Mouse (Mus musculus) adrenal gland, adult 18-20 months (tissue): ENCODE results near the gene Hagh. TPM values are rescaled to one million over a fixed set of nuclear protein-coding genes. Genes with fewer than 3 reads are reported as not detected.

ENCODE experiments used
- DNase-seq, 2 experiments: peaks; one replicate each; pipeline ENCODE4 v3.0.0; 2021 to 2022; ENCODE audit warnings: low spot score in 2 of 2
- total RNA-seq, 2 experiments: library from RNA; stranded (reverse); gene quantifications; 1 replicate in 1 of 2; 2 replicates in 1 of 2; pipeline ENCODE4 v1.2.3; 2021

The Hagh gene
- total RNA-seq, 2 experiments from 2014 or later, result 88.4 to 99.0 TPM

- no peak for DNase-seq
These were observed 45.6 kb downstream of the Hagh start for GRCm38 (mm10) chr17:24885356-24886133.

DNA sequence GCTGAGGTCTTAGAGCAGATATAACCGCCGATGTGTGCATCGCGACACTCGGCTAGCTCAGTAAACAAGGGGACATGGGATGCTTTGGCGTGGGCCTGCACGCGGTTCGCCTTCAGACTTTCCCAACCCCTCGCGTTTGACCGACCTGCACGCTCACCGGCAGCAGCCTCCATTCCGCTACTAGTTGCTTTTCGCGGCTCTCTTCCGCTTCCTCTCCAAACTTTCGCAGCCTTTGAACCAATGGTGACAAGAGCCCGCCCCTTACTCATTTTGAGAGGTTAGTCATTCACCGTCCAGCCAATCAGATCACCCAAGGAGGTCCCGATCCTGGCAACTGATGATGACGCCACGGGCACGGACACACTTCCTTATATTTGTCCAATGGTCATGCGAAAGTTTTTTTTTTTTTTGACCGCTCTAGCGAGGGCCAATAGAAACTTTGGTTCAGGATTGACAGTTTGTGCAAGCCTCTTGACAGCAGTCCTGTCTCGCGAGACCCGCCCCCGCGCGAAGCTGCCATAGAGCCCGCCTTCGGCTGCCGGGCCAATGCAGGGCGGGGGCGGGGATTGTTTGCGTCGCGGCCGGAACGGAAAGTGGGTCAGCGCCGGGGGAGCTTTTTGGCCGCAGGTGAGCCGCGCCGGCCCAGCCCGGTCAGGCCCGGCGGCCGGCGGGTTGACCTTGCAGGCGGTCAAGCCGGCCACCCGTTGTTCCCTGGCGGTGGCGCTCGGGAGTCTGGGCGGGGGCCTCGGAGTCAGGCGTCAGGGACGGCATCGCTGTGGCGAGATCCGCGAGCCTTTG, 46.4 kb downstream of the Hagh start, which contains the start of the genes Nubp2 and Spsb3:
Nubp2 (minus strand) TSS at position 216 of the 798 bp plus-strand sequence.
Spsb3 (plus strand) TSS at position 510 of the 798 bp plus-strand sequence.
- peak; percentile 94 for DNase-seq

DNA sequence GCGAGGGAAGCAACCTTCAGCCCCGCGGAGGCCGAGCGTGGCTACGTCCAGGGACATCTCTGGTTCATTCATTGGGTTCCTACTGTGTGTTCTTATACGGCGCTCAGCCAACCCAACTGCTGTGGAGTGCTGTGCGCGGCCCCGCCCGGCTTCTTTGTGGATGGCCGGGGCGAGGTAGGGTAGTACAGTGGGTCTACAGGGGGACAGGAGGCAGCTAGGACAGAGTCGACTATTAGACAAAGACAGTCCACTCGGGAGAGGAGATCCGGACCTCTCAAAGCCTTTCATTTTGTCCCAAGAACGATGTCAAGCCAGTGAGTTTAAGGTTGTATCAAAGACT, 47.0 kb downstream of the Hagh start:
- no peak for DNase-seq

GRCm38 (mm10) chr17:24887291-24888080, 47.5 kb downstream of the Hagh start:
- DNase-seq, result peak in 1 of 2 experiments; percentile 25

- DNase-seq, result peak in 1 of 2 experiments; percentile 20
These were observed 48.9 kb downstream of the Hagh start for GRCm38 (mm10) chr17:24888862-24889261.

- DNase-seq, result peak in 1 of 2 experiments; percentile 26
These were observed 50.5 kb downstream of the Hagh start for GRCm38 (mm10) chr17:24890151-24891092.

GRCm38 (mm10) chr17:24891321-24891720, 51.4 kb downstream of the Hagh start:
- DNase-seq, result peak in 1 of 2 experiments; percentile 19

DNA sequence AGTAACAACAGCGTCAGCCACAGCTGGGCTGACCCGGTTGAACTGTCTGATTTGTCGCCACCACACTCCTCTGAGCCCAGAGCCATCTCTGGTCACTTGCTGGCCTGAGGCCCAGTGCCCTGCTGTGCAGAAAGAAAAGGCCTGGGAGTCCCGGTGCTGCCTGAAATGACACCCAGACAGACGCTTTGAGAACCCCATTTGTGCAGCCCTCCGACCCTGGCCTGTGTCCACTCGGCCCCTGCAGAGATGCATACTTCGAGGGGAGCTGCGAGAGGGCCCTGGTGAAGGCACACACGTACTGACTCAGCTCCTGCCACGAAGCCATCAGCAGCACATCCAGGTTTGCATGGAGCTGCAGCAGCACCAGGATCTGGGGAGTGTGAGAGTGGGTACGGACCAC, 52.8 kb downstream of the Hagh start:
- peak in 1 of 2 experiments; percentile 20 for DNase-seq

DNA sequence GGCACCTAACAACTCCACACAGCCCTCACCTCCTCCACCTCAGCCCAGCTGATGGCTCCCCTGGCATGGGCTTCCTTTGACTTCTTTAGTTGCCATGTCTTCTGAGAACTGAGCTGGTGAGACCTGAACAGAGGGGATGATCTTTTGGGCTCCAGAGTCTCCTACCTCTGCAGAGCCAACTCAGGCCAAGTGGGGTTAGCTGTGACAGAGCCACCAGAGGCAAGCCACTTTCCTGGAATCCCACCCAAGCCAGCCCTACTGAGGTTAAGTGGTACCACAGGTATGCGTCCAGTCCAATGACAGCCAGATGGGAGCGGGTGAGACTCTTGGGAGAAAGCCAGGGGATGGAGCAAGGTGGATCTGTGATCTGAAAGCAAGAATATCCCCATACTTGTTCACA, 53.3 kb downstream of the Hagh start:
- no peak for DNase-seq

DNA sequence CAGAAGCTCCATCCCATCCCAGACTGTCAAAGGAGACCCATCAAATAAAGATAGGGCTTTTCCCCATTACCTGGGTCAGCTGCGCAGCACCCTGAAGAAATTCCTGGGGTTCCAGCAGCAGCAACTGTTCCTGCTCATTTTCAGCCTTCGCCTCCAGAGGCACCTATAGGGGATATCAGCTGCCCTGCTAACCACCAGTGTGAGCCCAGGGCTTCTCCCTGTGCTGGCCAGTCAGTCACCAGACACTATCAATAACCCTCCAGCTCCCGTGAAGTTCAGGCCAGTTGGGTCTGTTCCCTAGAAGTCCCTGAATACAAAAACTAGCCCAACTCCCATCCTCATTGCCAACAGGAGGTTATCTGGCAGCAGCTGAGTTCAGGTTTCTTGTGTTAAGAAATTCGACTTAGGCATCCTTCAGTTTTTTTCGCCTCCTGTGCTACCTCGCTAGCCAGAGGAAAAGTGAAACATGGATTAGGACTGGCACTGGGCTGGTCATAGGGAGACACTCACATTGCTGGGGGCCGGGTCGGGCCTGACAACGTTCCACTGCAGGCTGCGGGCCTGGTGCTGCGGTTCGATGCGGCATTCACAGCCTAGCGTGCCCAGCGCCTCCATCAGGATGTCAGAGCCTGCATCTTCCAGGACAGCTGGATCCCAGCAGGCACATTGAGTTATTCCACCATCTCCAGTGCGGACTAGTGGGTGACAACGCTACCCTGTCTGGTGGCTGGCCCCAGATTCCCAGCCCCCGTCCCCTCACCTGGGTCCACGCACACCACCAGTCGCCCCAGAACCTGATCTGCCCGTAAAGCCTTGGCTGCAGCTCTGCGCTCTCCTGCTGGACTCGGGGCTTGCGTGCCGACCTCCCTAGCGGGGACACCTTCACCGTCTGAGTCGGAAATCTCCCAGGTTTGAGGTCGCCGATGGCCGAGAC, 54.4 kb downstream of the Hagh start:
- no peak for DNase-seq

DNA sequence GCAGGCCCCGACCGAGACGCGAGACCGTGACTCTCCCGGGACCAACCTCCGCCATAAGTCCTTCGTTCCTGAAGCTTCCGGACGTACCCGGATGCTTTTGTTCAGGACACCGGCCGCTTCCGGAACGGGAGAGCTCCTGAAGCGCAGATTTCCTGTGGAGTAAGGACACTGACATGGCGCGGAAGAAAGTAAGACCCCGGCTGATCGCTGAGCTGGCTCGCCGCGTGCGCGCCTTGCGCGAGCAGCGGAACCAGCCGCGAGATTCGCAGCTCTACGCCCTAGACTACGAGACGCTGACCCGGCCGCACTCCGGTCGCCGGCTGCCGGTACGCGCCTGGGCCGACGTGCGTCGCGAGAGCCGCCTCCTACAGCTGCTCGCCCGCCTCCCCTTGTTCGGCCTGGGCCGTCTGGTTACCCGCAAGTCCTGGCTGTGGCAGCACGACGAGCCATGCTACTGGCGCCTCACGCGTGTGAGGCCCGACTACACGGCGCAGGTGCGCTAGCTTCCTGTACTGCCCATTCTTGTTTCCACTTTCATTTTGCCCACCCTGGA, 55.1 kb downstream of the Hagh start, which contains the start of the genes Eme2 and Mrps34:
Eme2 (minus strand) TSS at position 93 of the 553 bp plus-strand sequence.
Mrps34 (plus strand) TSS at position 122 of the 553 bp plus-strand sequence.
- peak; percentile 73 to 75 for DNase-seq

DNA sequence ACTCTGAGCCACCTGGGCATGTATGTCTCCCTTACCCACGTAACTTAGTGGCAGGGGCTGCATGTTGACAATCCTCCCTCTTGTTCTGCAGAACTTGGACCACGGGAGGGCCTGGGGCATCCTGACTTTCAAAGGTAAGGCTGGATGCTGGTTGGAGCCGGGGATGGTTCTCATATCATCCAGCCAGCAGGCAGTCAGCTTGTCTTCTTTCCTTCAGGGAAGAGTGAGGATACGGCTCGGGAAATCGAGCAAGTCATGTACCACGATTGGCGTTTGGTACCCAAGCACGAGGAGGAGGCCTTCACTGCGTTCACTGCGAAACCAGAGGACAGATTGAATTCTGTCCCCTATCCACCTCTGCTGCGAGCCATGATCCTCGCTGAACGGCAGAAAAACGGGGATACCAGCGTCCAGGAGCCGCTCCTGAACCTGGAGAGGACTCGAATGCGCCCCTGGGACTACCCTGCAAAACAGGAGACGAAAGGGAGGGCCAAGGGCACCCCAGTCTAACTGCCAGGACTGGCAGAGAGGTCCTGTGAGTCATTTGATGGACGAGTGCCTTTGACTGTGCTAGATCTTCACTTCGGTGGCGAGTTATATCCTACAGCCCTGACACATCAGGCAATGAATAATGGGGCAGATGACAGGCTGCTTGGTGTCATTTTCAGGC, 55.8 kb downstream of the Hagh start:
- DNase-seq, result peak in 1 of 2 experiments; percentile 43

- peak; percentile 71 to 73 for DNase-seq
These were observed 56.5 kb downstream of the Hagh start, which contains the start of gene Nme3 for GRCm38 (mm10) chr17:24896241-24896992. Gene Nme3, plus strand, starts transcription at chr17:24896500.

GRCm38 (mm10) chr17:24896993-24897269, 57.0 kb downstream of the Hagh start:
- DNase-seq, result no peak

GRCm38 (mm10) chr17:24897600-24897999, 57.7 kb downstream of the Hagh start:
- no peak for DNase-seq

DNA sequence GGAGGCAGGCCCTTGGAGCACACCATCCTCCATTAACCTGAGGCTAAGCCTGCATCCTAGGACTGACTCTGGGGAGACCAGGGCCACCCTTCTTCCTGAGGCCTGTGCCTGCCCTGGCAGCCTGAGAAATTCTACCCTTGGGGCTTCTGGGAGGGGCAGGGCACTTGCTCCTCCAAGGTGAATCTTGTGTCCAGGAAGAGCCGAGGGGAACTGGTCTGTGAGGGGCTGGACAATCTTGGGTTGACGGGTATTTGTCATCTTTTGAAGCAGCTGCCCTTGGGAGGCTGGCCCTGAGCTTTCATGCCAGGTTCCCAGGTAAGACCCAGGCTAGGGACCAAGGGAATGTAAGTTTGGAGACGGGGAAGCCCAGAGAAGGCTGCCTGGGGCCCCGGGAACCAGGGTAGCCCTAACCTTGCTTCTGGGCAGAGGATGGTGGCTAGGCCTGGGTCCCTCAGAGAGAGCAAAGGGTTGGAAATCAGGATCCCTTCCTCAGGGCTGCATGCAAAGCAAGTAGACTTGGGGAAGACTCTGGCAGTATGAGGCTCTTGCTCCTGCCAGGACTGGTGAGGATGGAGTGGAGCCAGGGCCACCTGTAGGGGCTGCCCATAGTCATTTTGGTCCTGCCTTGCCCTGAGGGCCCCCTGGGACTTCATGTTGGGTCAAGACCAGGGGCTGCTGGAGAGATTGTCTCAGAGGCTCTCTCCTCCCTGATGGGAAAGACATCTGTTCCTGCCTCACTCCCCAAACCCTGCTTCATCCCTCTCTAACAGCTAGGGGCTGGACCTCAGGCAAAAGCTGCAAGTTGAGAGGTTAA, 58.3 kb downstream of the Hagh start:
- DNase-seq, result no peak
